Mouse (Mus musculus): ENCODE results near the gene Hunk.

- TF ChIP-seq CTCF (IDR thresholded peaks at IDR 0.05; ENCODE audit: low read depth) (no peak), EP300 (optimal IDR thresholded peaks at IDR 0.05) (no peak)
Measured at GRCm38 (mm10) chr16:90547996-90548395, 162.2 kb downstream of the Hunk start.

All from stomach, postnatal 0 days (tissue).